Mouse (Mus musculus) heart, postnatal 0 days (tissue): ENCODE results near the gene Psma4. TPM values are rescaled to one million over a fixed set of nuclear protein-coding genes. Genes with fewer than 3 reads are reported as not detected.

Experiments
- ATAC-seq: fragments of 200-750 bp; cut with Nextera tagmentation; 2 replicates; pipeline ENCODE4 v1.8.0; 2017; ENCODE audit warnings: low read depth, moderate number of reproducible peaks, moderate library complexity; ENCODE audit not compliant: insufficient read depth
- DNase-seq: peaks from one replicate; pipeline ENCODE4 v3.0.0-alpha.2; 2016; ENCODE audit warnings: low spot score
- H3K27ac ChIP-seq: fragments of 300-500 bp; sonication (generic); 2 replicates; pipeline ENCODE4 v1.5.1; 2014; ENCODE audit warnings: low read depth, mild to moderate bottlenecking
- H3K27me3 ChIP-seq: fragments of 300-500 bp; sonication (generic); 2 replicates; pipeline ENCODE4 v1.6.1; 2014; ENCODE audit warnings: low read length, mixed read lengths; ENCODE audit not compliant: control insufficient read depth, insufficient read depth
- H3K36me3 ChIP-seq: fragments of 300-500 bp; sonication (generic); replicated peaks from 2 replicates; pipeline ENCODE4 v1.6.1; 2014; ENCODE audit warnings: low read length, mixed read lengths; ENCODE audit not compliant: control insufficient read depth, insufficient read depth
- H3K4me1 ChIP-seq: fragments of 300-500 bp; sonication (generic); 2 replicates; pipeline ENCODE4 v1.6.1; 2014; ENCODE audit warnings: antibody characterized with exemption; ENCODE audit not compliant: control insufficient read depth, insufficient read depth
- H3K4me2 ChIP-seq: fragments of 300-500 bp; sonication (generic); 2 replicates; pipeline ENCODE4 v1.6.1; 2014; ENCODE audit warnings: low read depth, mild to moderate bottlenecking, low read length, moderate library complexity
- H3K4me3 ChIP-seq: fragments of 300-500 bp; sonication (generic); 2 replicates; pipeline ENCODE4 v1.5.1; 2014; ENCODE audit warnings: low read depth, low read length
- H3K9ac ChIP-seq: fragments of 300-500 bp; sonication (generic); replicated peaks from 2 replicates; pipeline ENCODE4 v1.6.1; 2014; ENCODE audit warnings: low read depth, low read length, mixed read lengths
- H3K9me3 ChIP-seq: fragments of 300-500 bp; sonication (generic); replicated peaks from 2 replicates; pipeline ENCODE4 v1.6.1; 2016; ENCODE audit warnings: low read length; ENCODE audit not compliant: control insufficient read depth
- CTCF ChIP-seq: IDR thresholded peaks from 2 replicates; pipeline ENCODE4 v1.5.1; 2016; ENCODE audit warnings: antibody characterized with exemption, control low read depth, low read depth
- EP300 ChIP-seq: IDR thresholded peaks from 2 replicates; pipeline ENCODE4 v1.6.1; 2016; ENCODE audit warnings: antibody characterized with exemption, low read depth
- WGBS: fragments of 180-500 bp; shearing (Covaris S2); extraction: QIAGEN DNeasy Blood & Tissue Kit; methylation state at CpG from one replicate; pipeline ENCODE4 v1.1.7; 2014; 5-methylcytosine and 5-hydroxymethylcytosine counted together
- polyA plus RNA-seq: library from polyadenylated mRNA; unstranded; fragments of >200 nt; fragmentation: Nextera tagmentation; extraction: Ambion mirVana; gene quantifications from 2 replicates; pipeline ENCODE4 v1.2.1, GENCODE M21; 2015
- total RNA-seq: library from RNA; depleted of rRNA; stranded (reverse); fragments of >200 nt; gene quantifications from 2 replicates; pipeline ENCODE4 v1.2.3, GENCODE M21; 2014; ENCODE audit warnings: low replicate concordance; rRNA removed

Gene Psma4
- total RNA-seq (200 and 381 TPM in 2 replicates), polyA plus RNA-seq (224 and 230 TPM in 2 replicates)

DNA sequence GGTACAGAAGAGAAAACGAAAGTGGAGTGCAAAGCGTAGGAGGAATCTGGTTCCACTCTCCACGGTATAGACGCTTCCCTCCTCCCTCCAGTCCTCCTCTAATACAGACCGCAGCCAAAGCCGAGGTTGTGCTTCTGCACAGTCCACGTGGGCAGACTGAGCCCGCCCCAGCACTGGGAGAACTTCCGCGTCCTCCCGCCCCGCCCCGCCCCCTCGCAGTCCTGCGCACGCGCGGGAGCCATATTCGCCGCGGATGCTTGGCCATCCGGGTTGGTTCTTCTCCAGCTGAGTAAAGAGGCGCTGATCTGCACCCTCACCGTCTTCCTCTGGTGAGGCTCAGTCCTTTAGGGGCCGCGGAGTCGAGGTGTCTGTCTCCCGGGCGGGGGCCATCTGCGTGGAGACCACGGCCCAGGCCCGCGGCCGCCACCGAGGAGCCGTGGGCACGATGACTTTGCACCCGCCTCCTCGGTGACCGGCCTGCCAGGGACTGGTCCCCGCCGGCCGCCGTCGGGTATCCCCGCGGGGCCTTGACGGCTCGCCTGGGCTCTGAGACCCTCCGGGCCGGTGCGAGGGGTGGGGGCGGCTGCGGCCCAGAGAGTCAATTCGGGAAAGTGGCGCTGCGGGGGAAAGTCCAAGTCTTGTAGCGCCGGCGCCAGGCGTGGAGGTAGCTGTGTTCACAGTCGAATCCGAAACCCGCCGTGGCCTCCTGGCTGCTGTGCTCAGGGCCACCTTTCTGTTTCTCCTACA is at the start of gene Psma4, which contains the start of gene AY074887:
Gene Psma4, plus strand, starts transcription at position 216 of the 747 bp plus-strand sequence.
Gene AY074887, minus strand, starts transcription at position 424 of the 747 bp plus-strand sequence.
- DNase-seq (peak; percentile 90), ATAC-seq (peak; percentile 99)
- H3K4me1 ChIP-seq, result peaks cover 6% of the 10 kb centered on the region; the same call in 1 of the 2 replicates
- peaks cover 34% of the 10 kb centered on the region for H3K36me3 ChIP-seq
- TF ChIP-seq EP300, result no peak
- no peak for TF ChIP-seq CTCF
- peak within 1 kb of the TSS; percentile 76 for H3K4me3 ChIP-seq
- no peaks in the 10 kb centered on the region for H3K27me3 ChIP-seq
- H3K4me2 ChIP-seq, result peak within 1 kb of the TSS; percentile 86
- peak within 1 kb of the TSS; percentile 78 for H3K9ac ChIP-seq
- under 1% methylated on average over 63 of the region's 65 CpGs for WGBS
- H3K27ac ChIP-seq, result peak within 1 kb of the TSS; percentile 90
- H3K9me3 ChIP-seq, result no peaks in the 10 kb centered on the region

DNA sequence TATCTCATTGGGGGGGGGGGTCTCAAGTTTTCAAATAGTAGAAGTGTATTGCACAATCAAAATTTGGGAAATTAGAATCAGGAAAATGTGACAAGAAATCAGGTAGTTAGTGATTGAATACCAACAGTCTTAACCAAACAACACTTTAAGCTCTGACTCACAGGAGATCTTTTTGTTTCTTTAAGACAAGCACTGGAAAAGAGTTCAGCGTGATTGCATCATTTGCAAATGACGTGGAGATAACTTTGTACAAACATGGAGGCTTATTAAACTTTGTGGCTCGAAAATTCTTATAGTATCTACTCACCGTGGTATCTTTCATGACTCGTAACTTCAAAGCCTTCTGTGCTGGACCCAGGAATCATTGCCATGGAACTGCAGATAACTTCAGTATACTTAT is 41.1 kb upstream of the Psma4 start:
- WGBS, result 76% methylated on average over 5 of the region's 5 CpGs
- Histone ChIP-seq H3K4me1 (no peaks in the 10 kb centered on the region), H3K27ac (no peak overlapping the region), H3K9me3 (no peaks in the 10 kb centered on the region), H3K27me3 (no peaks in the 10 kb centered on the region), H3K9ac (no peak overlapping the region), H3K36me3 (peaks cover 48% of the 10 kb centered on the region), H3K4me3 (no peak overlapping the region), H3K4me2 (no peak overlapping the region)
- ATAC-seq (no peak), DNase-seq (no peak)
- TF ChIP-seq CTCF (no peak), EP300 (no peak)

DNA sequence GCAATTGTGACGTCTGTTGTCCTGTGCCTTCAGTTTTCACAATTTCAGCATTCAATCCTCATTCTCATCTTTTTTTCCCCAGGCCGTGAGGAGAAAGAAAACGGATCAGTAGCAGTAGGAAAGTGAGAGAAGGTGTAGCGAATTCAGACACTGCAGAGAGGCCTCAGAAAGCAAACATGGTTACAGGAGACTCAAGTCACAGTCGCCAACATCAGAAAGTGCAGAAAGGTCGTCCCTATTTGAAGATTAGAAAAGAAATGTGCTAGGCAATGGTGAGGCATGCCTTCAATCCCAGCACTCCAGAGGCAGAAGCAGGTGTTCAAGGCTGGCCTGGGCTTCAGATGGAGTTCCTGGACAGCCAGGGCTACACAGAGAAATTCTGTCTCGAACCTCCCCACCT is 35.0 kb upstream of the Psma4 start:
- DNase-seq (no peak), ATAC-seq (no peak)
- Histone ChIP-seq H3K27ac (no peak overlapping the region), H3K4me2 (no peak overlapping the region), H3K9ac (no peak overlapping the region), H3K27me3 (no peaks in the 10 kb centered on the region), H3K4me1 (no peaks in the 10 kb centered on the region), H3K4me3 (no peak overlapping the region), H3K9me3 (0 out of 2 replicates have a peak, but pooled peaks cover 4% of the 10 kb centered on the region), H3K36me3 (peaks cover 7% of the 10 kb centered on the region)
- 66% methylated on average over 7 of the region's 7 CpGs for WGBS
- no peak for TF ChIP-seq EP300
- TF ChIP-seq CTCF, result no peak

- H3K4me1 ChIP-seq, result no peaks in the 10 kb centered on the region
- TF ChIP-seq CTCF, result no peak
- no peak for TF ChIP-seq EP300
- H3K27ac ChIP-seq, result no peak overlapping the region
- peaks cover 6% of the 10 kb centered on the region for H3K36me3 ChIP-seq
- H3K9me3 ChIP-seq, result 0 out of 2 replicates have a peak, but pooled peaks cover 4% of the 10 kb centered on the region
- peak overlapping the region; percentile 77 for H3K4me2 ChIP-seq
- DNase-seq (no peak), ATAC-seq (peak; percentile 7; the same call in 1 of the 2 replicates)
- peak overlapping the region; percentile 71 for H3K4me3 ChIP-seq
- 72% methylated on average over 8 of the region's 8 CpGs for WGBS
- no peaks in the 10 kb centered on the region for H3K27me3 ChIP-seq
- no peak overlapping the region for H3K9ac ChIP-seq
These were observed 34.2 kb upstream of the Psma4 start for GRCm38 (mm10) chr9:54916401-54916800.

DNA sequence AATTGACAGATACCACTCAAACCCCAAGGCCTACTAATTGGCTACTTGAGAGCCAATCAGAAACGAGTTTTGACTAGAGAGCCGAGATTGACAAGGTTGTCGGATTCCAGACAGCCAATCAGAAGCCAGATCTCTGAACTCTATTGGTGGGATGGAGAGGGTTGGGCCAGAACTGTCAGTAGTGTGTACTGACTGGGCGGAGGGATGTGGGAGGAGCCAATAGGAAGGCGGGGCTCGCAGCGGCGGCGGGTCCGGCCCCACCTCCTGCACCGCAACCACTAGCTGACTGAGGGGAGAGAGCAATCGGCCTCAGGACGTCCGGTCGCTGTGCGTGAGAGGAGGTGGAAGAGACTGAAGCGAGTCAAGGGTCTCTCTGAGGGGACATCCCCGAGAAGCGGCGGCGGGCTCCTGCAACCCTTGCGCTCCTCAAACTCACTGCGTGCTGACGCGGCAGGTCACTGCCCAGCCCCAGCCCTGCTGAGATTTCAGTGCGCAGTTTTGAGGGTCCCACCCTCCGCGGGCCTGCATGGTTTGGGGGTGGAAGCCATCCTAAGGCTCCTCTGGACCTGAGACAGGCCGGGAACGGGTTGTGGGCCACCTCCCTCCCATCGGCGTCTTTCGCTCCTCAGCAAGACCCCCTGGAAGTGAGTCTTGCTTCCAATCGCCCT is 33.4 kb upstream of the Psma4 start, which contains the start of gene Hykk:
Gene Hykk, plus strand, starts transcription at position 274 of the 668 bp plus-strand sequence.
- Histone ChIP-seq H3K9ac (peak within 1 kb of the TSS; percentile 63), H3K27me3 (no peaks in the 10 kb centered on the region), H3K9me3 (0 out of 2 replicates have a peak, but pooled peaks cover 4% of the 10 kb centered on the region), H3K4me1 (no peaks in the 10 kb centered on the region), H3K36me3 (no peaks in the 10 kb centered on the region), H3K4me2 (peak within 1 kb of the TSS; percentile 77), H3K4me3 (peak within 1 kb of the TSS; percentile 71), H3K27ac (no peak within 1 kb of the TSS; the same call in 1 of the 2 replicates)
- TF ChIP-seq CTCF (no peak), EP300 (no peak)
- peak; percentile 93 for DNase-seq
- WGBS, result under 1% methylated on average over 34 of the region's 34 CpGs
- peak; percentile 99 for ATAC-seq
